Mouse (Mus musculus) E14TG2a.4 (cell line): ENCODE measurements at regions not wholly inside any gene's neighbourhood (a gene's known extent, or its start where the extent isn't known, plus 50 kb on each side); places are given as distances from the start of the nearest gene placed in this dataset.

Source experiments
- H3K27me3 ChIP-seq: 2 replicates; pipeline ENCODE4 v1.6.1; 2014; ENCODE audit warnings: low read length, control low read depth; ENCODE audit not compliant: insufficient read depth
- H3K36me3 ChIP-seq: 2 replicates; pipeline ENCODE4 v1.6.1; 2014; ENCODE audit warnings: low read length, control low read depth; ENCODE audit not compliant: insufficient read depth
- H3K4me1 ChIP-seq: replicated peaks from 2 replicates; pipeline ENCODE4 v1.6.1; 2014; ENCODE audit warnings: low read depth, low read length, control low read depth
- H3K4me3 ChIP-seq: replicated peaks from 2 replicates; pipeline ENCODE4 v1.5.1; 2014; ENCODE audit warnings: mild to moderate bottlenecking, low read length
- H3K9me3 ChIP-seq: 2 replicates; pipeline ENCODE4 v1.6.1; 2014; ENCODE audit warnings: low read length, control low read depth
- CTCF ChIP-seq: conservative IDR thresholded peaks from 2 replicates; pipeline ENCODE4 v1.5.1; 2014; ENCODE audit warnings: low read length
- NANOG ChIP-seq: IDR thresholded peaks from 2 replicates; pipeline ENCODE4 v1.6.1; 2014; ENCODE audit warnings: borderline replicate concordance, low read length, mixed read lengths
- POU5F1 ChIP-seq: IDR thresholded peaks from 2 replicates; pipeline ENCODE4 v1.6.1; 2014; ENCODE audit warnings: low read length, borderline replicate concordance

- Histone ChIP-seq H3K27me3 (no peaks in the 10 kb centered on the region), H3K4me1 (no peaks in the 10 kb centered on the region), H3K9me3 (peaks cover 23% of the 10 kb centered on the region), H3K4me3 (no peak overlapping the region), H3K36me3 (peaks cover 9% of the 10 kb centered on the region; the same call in 1 of the 2 replicates)
- no peak for TF ChIP-seq CTCF
Measured at GRCm38 (mm10) chr1:10872726-10873125, 541.2 kb upstream of the A830018L16Rik start.

DNA sequence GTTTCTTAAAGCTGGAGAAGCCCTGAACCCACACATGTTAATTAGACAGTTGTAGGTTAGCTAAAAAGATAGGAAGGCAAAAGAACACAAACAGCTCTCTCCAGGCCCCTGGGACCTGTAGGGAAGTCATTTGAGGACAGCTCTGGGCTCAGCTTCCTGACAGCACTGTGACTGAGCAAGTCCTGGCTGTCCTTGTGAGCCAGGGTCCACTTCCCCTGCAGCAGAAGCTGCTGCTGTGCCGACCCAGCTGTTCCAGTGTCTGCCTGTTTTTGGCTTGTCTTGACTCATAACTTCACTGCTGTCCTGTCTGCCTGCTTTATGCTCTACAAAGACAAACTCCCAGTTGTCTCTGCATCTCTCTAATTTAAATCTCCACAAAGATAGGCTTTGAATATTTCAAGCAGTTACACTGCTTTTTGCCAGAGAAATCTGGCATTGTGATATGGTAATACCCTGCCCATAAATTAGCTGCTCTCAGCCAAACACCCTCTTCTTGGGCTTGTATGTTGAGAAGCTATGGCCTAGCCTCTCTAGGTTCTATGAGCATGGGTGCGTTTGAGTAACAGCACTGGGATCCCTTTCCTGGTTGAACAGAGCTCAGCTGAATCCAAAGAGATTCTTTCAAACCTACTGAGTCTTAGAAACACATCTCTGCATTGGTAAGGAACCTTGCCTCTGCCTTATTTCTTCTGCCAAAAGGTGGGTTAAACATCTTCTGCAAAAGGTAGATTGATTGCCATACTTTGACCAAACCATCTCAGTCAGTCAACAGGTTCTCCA, 536.3 kb upstream of the A830018L16Rik start:
- Histone ChIP-seq H3K4me3 (no peak overlapping the region), H3K27me3 (no peaks in the 10 kb centered on the region), H3K4me1 (no peaks in the 10 kb centered on the region), H3K9me3 (peaks cover 58% of the 10 kb centered on the region), H3K36me3 (peaks cover 10% of the 10 kb centered on the region; the same call in 1 of the 2 replicates)
- TF ChIP-seq POU5F1 = no peak
- no peak for TF ChIP-seq CTCF
- no peak for TF ChIP-seq NANOG

- Histone ChIP-seq H3K27me3 (no peaks in the 10 kb centered on the region), H3K4me3 (no peak overlapping the region), H3K9me3 (peaks cover 58% of the 10 kb centered on the region), H3K4me1 (no peaks in the 10 kb centered on the region), H3K36me3 (peaks cover 10% of the 10 kb centered on the region; the same call in 1 of the 2 replicates)
- TF ChIP-seq POU5F1 (no peak), CTCF (no peak), NANOG (no peak)
Measured at GRCm38 (mm10) chr1:10878221-10878760, 535.6 kb upstream of the A830018L16Rik start.

GRCm38 (mm10) chr1:10880026-10880727, 533.7 kb upstream of the A830018L16Rik start:
- Histone ChIP-seq H3K9me3 (peaks cover 57% of the 10 kb centered on the region), H3K27me3 (no peaks in the 10 kb centered on the region)

GRCm38 (mm10) chr1:10898806-10899205, 515.1 kb upstream of the A830018L16Rik start:
- no peaks in the 10 kb centered on the region for H3K36me3 ChIP-seq
- no peak overlapping the region for H3K4me3 ChIP-seq
- TF ChIP-seq NANOG = no peak
- no peak for TF ChIP-seq CTCF
- TF ChIP-seq POU5F1 = no peak
- H3K27me3 ChIP-seq = no peaks in the 10 kb centered on the region
- peaks cover 30% of the 10 kb centered on the region for H3K9me3 ChIP-seq
- no peaks in the 10 kb centered on the region for H3K4me1 ChIP-seq

More at GRCm38 (mm10) chr1:10880026-10880727, 533.7 kb upstream of the A830018L16Rik start:
- TF ChIP-seq NANOG = no peak
- TF ChIP-seq POU5F1 = no peak
- TF ChIP-seq CTCF = no peak
- H3K4me1 ChIP-seq = no peaks in the 10 kb centered on the region
- no peak overlapping the region for H3K4me3 ChIP-seq
- peaks cover 9% of the 10 kb centered on the region; the same call in 1 of the 2 replicates for H3K36me3 ChIP-seq

DNA sequence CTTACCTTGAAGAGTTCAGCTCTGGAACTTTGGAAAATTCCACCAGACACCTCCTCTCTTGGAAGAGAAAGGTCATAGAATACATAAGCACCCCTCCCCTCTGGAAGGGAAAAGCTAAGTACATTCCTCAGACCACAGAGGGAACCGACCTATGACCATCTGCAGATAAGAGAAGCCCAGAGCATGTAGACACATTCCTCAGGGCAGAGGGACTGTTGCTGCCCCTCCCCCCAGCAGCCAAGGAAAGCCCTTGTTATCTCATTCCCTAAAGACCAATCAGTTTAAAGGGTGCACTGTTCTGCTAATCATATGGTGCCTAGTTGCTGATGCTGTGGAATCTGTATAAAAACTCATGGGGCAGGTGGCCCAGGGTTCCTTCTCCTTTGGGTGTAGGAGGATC, 511.2 kb upstream of the A830018L16Rik start:
- TF ChIP-seq POU5F1 (no peak), CTCF (no peak), NANOG (no peak)
- Histone ChIP-seq H3K4me1 (no peaks in the 10 kb centered on the region), H3K27me3 (no peaks in the 10 kb centered on the region), H3K9me3 (peaks cover 19% of the 10 kb centered on the region), H3K4me3 (no peak overlapping the region), H3K36me3 (no peaks in the 10 kb centered on the region)

DNA sequence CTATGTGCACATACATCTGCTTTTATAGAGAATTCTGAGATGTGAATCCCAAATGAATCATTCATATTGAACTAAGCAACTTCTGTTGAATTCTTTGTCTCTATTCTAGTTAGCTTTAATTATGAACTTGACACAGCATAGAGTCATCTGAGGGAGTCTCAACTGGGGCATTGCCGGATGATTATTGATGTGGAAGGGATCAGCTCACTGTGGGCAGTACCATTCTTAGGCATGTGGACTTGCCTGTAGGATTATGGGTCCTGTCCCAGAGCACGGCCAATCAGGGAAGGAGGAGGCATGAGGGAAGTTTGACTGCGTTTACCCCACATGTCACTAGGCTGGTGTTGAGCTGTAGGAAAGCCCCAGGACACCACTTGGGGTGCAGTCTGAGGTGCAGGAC, 493.9 kb upstream of the A830018L16Rik start:
- no peaks in the 10 kb centered on the region for H3K4me1 ChIP-seq
- no peak for TF ChIP-seq NANOG
- no peak for TF ChIP-seq CTCF
- TF ChIP-seq POU5F1 = no peak
- no peaks in the 10 kb centered on the region for H3K36me3 ChIP-seq
- H3K4me3 ChIP-seq = no peak overlapping the region
- peaks cover 12% of the 10 kb centered on the region for H3K9me3 ChIP-seq
- H3K27me3 ChIP-seq = no peaks in the 10 kb centered on the region

DNA sequence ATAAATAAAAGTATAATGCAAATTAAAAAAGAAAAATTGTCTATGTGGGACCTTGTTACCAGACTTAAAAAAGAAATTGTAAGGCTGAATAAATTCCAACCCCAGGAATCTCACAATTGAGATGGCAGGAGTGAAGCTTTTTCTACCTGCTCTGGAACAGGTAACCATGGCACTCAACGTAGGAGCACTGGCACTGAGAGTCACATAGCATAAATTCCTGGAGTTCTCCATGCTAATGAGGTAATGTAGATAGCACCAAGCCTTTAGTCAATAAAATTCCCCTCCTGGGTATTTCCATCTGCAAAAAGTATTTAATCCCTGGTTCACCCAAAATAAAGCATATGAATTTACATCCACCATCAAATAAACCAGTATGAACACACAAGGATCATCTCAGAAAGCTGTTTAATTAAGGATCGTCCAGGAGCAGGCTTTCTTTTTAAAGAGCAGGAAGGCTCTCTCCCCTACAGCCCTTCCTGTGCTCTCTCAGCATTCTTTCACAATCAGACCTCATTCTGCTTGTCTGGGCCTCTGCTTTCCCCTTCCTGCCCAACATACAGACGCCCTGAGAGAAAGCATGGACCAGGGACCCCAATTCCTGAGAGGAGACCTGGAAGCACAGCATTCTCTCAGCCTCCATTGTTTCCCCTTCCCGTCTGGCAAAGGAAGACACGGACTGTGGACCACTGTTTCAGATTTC, 481.4 kb upstream of the A830018L16Rik start:
- Histone ChIP-seq H3K9me3 (peaks cover 25% of the 10 kb centered on the region), H3K27me3 (no peaks in the 10 kb centered on the region), H3K4me3 (no peak overlapping the region), H3K4me1 (no peaks in the 10 kb centered on the region), H3K36me3 (no peaks in the 10 kb centered on the region)
- TF ChIP-seq CTCF = no peak
